10 mouse cellular contexts compared by ENCODE assay signal in the genomic region with DNA sequence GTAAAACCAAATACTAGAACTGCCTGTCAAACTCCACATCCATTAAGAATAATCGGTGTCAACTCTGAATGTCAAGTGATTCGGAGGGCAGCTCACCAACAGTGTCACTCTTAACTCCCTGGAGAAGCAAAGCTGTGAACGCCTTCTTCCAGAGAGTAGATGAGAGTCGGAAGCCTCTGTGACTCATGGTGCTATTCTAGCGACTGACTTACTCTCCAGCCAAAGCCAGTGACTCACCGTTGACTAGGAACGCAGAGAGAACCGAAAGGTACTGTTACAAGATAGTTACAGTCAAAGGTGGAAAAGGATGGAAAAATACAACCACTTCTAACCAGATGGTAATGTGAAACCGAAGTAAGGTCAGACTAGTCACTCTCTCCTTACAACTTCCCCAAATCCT.
DNase-seq lines count a peak whose midpoint lies in the region; ATAC-seq and TF ChIP-seq lines count a peak whose summit lies in the region.
"Had no signal": no experiment of that assay in that cellular context is flagged by ENCODE, and none has a peak within 500 bp of the region (broad histone marks: within the 10 kb centered on the region; RNA-seq: fewer than 3 reads in every experiment).

No protein-coding gene starts in this region.

- no peak overlapping the region for H3K9ac ChIP-seq in kidney, embryonic 15.5 days

- ATAC-seq in kidney, embryonic 15.5 days (replicated peaks; ENCODE audit: low FRiP score) = no peak
- ATAC-seq: hindbrain, postnatal 0 days had no signal

- WGBS in kidney, adult 2 months = 79% methylated on average over 9 of the region's 9 CpGs
- 79% methylated on average over 9 of the region's 9 CpGs for WGBS in kidney, embryonic 15.5 days

- H3K27ac ChIP-seq in bone marrow macrophage, adult 2 months (ENCODE audit: insufficient read depth, low read depth, low read length) = peak overlapping the region; percentile 92
- no peak overlapping the region for H3K27ac ChIP-seq in kidney, adult 2 months (ENCODE audit: insufficient read depth, low read depth, low read length)
- no peak overlapping the region for H3K27ac ChIP-seq in kidney, embryonic 15.5 days
- H3K27ac ChIP-seq: hindbrain, postnatal 0 days had no signal

- TF ChIP-seq CTCF in bone marrow macrophage, adult 2 months (IDR thresholded peaks at IDR 0.05; ENCODE audit: low read depth, low read length) = no peak
- no peak for TF ChIP-seq CTCF in kidney, adult 2 months (conservative IDR thresholded peaks at IDR 0.05; ENCODE audit: insufficient read depth, insufficient read length, low read depth, low read length)

- H3K27me3 ChIP-seq in myocyte (ENCODE audit: control insufficient read depth, insufficient read depth, insufficient read length) = no peaks in the 10 kb centered on the region
- H3K27me3 ChIP-seq in kidney, adult 2 months (replicated peaks; ENCODE audit: control insufficient read depth, insufficient read depth, low read length) = no peaks in the 10 kb centered on the region
- H3K27me3 ChIP-seq in kidney, embryonic 15.5 days = no peaks in the 10 kb centered on the region

- H3K4me1 ChIP-seq in bone marrow macrophage, adult 2 months (ENCODE audit: control insufficient read depth, insufficient read depth, low read length) = peaks cover 72% of the 10 kb centered on the region
- H3K4me1 ChIP-seq in kidney, adult 2 months (ENCODE audit: control insufficient read depth, insufficient read depth, low read length) = 0 out of 2 replicates have a peak, but pooled peaks cover 3% of the 10 kb centered on the region
- H3K4me1 ChIP-seq in kidney, embryonic 15.5 days = no peaks in the 10 kb centered on the region

- H3K36me3 ChIP-seq in myocyte (ENCODE audit: control insufficient read depth, insufficient read depth) = no peaks in the 10 kb centered on the region
- H3K36me3 ChIP-seq in kidney, adult 2 months (ENCODE audit: control insufficient read depth, insufficient read depth, low read length) = no peaks in the 10 kb centered on the region
- H3K36me3 ChIP-seq in kidney, embryonic 15.5 days = no peaks in the 10 kb centered on the region

- TF ChIP-seq POLR2A in bone marrow macrophage, adult 2 months (IDR thresholded peaks at IDR 0.05; ENCODE audit: borderline replicate concordance, low read depth, low read length) = no peak
- TF ChIP-seq POLR2A in myocyte (IDR thresholded peaks at IDR 0.05; ENCODE audit: insufficient read length, low read depth) = no peak
- no peak for TF ChIP-seq POLR2A in kidney, adult 2 months (IDR thresholded peaks at IDR 0.05; ENCODE audit: low read depth, low read length)

- H3K4me2 ChIP-seq in myocyte (ENCODE audit: low read depth) = peak overlapping the region; percentile 87
- no peak overlapping the region for H3K4me2 ChIP-seq in kidney, embryonic 15.5 days

- H3ac ChIP-seq in myocyte (ENCODE audit: control insufficient read depth, insufficient read length) = no peak overlapping the region

- H3K9me3 ChIP-seq in kidney, embryonic 15.5 days (replicated peaks) = no peaks in the 10 kb centered on the region

- H3K4me3 ChIP-seq in bone marrow macrophage, adult 2 months (ENCODE audit: insufficient read depth, low read length) = peak overlapping the region; percentile 53
- no peak overlapping the region for H3K4me3 ChIP-seq in myocyte
- no peak overlapping the region for H3K4me3 ChIP-seq in kidney, adult 2 months (ENCODE audit: insufficient read depth, low read depth, low read length)
- H3K4me3 ChIP-seq in kidney, embryonic 15.5 days (replicated peaks) = no peak overlapping the region

- no peaks in the 10 kb centered on the region for H3K79me2 ChIP-seq in myocyte (ENCODE audit: control insufficient read depth, insufficient read depth)

- peak; percentile 41 for DNase-seq in layer of hippocampus, adult 9-11 months
- no peak for DNase-seq in layer of hippocampus, adult 9-10 months (ENCODE audit: low spot score)
- DNase-seq in MN1 (ENCODE audit: low spot score) = peak; percentile 52
- DNase-seq in kidney, adult 2 months = no peak
- DNase-seq in spleen, postnatal 4 days (ENCODE audit: low spot score in 2 of 2) = no peak
- DNase-seq: lung, postnatal 14 days had no signal

TF ChIP-seq in myocyte, 11 proteins besides CTCF, POLR2A, EP300 and RAD21:
- TF ChIP-seq USF1 (IDR thresholded peaks at IDR 0.05; ENCODE audit: low read depth) (no peak), REST (IDR thresholded peaks at IDR 0.05; ENCODE audit: insufficient read depth, insufficient read length) (no peak), MYOD1 (IDR thresholded peaks at IDR 0.05; ENCODE audit: control insufficient read depth in 1 of 3, insufficient read length in 2 of 3, low read depth in 2 of 3) (no peak), MAX (IDR thresholded peaks at IDR 0.05; ENCODE audit: low read depth) (no peak), CEBPB (IDR thresholded peaks at IDR 0.05; ENCODE audit: insufficient read depth, poor library complexity, severe bottlenecking) (no peak), MYOG (IDR thresholded peaks at IDR 0.05; ENCODE audit: control insufficient read depth in 1 of 3, insufficient read depth in 1 of 3, insufficient read length in 2 of 3, low read depth in 2 of 3) (no peak), POLR2AphosphoS2 (IDR thresholded peaks at IDR 0.05; ENCODE audit: insufficient read length, low read depth) (no peak), TCF12 (IDR thresholded peaks at IDR 0.05; ENCODE audit: insufficient read depth, poor library complexity, severe bottlenecking) (no peak), SRF (IDR thresholded peaks at IDR 0.05; ENCODE audit: control insufficient read depth, insufficient read length, low read depth) (no peak), E2F4 (IDR thresholded peaks at IDR 0.05; ENCODE audit: insufficient read depth) (no peak), TCF3 (IDR thresholded peaks at IDR 0.05; ENCODE audit: insufficient read length, low read depth) (no peak)
TF ChIP-seq in myocyte: peak in this region for 0.

Comparison
In these comparisons a context has a peak if more than half of its experiments do, and no peak if none do; other contexts are left out.
1. DNase-seq: peak in layer of hippocampus, adult 9-11 months (single experiment) and MN1 (single experiment); none in layer of hippocampus, adult 9-10 months (single experiment), kidney, adult 2 months (single experiment) and spleen, postnatal 4 days (0 of 2).